Mouse (Mus musculus) MEL (cell line): Measurements from ENCODE around the gene Srf. TPM values are rescaled to one million over a fixed set of nuclear protein-coding genes. Genes with fewer than 3 reads are reported as not detected.

ENCODE experiments used
- polyA plus RNA-seq, 2 experiments: library from polyadenylated mRNA; stranded (reverse) in 1 of 2; unstranded in 1 of 2; fragments of >175 nt in 1 of 2; fragments of >200 nt in 1 of 2; gene quantifications; 2 replicates each; pipeline versions ENCODE4 v1.2.1 to v1.2.4; 2012; ENCODE audit warnings: low replicate concordance in 2 of 2, low read depth in 1 of 2; ENCODE audit not compliant: insufficient read length in 2 of 2, insufficient read depth in 1 of 2, missing spikeins in 1 of 2
- total RNA-seq: library from RNA; depleted of rRNA; stranded (reverse); fragments of 300-350 nt; gene quantifications from 2 replicates; pipeline ENCODE4 v1.2.3, GENCODE M21; 2012; rRNA removed

Gene Srf
- total and polyA plus RNA-seq, 3 experiments, result 43.9 to 114 TPM; not detected in 1

Other genes with a start within 250 kb of the Srf start
- gene Abcc10, start 227.8 kb downstream of the Srf start, total RNA-seq, result 2.8 and 4.0 TPM in 2 replicates
- gene Abcc10, start 227.8 kb downstream of the Srf start, polyA plus RNA-seq, result 1 to 10 TPM in 1 of 2 experiments, not detected in 1; 6.2 TPM
- 7.9 and 8.1 TPM in 2 replicates for gene Zfp318, start 172.4 kb downstream of the Srf start, total RNA-seq
- 10 to 100 TPM; 21.3 to 36.8 TPM for gene Zfp318, start 172.4 kb downstream of the Srf start, polyA plus RNA-seq
- gene Crip3, start 127.2 kb downstream of the Srf start, total RNA-seq, result not detected in 2 replicates
- not detected for gene Crip3, start 127.2 kb downstream of the Srf start, polyA plus RNA-seq
- not detected in 2 replicates for gene Slc22a7, start 117.7 kb downstream of the Srf start, total RNA-seq
- not detected for gene Slc22a7, start 117.7 kb downstream of the Srf start, polyA plus RNA-seq
- not detected in 2 replicates for gene Ttbk1, start 68.5 kb downstream of the Srf start, total RNA-seq
- under 1 TPM in 1 of 2 experiments, not detected in 1; 0.08 TPM for gene Ttbk1, start 68.5 kb downstream of the Srf start, polyA plus RNA-seq
- 37.2 and 40.8 TPM in 2 replicates for gene Dnph1, start 59.5 kb downstream of the Srf start, total RNA-seq
- gene Dnph1, start 59.5 kb downstream of the Srf start, polyA plus RNA-seq, result 10 to 100 TPM in 1 of 2 experiments, not detected in 1; 86.5 TPM
- gene Cul9, start 9.8 kb downstream of the Srf start, total RNA-seq, result 3.6 TPM in 2 replicates
- gene Cul9, start 9.8 kb downstream of the Srf start, polyA plus RNA-seq, result 10 to 100 TPM in 1 of 2 experiments, not detected in 1; 10.7 TPM
- 0.04 and 0.39 TPM in 2 replicates for gene Ptk7, start 73.3 kb upstream of the Srf start, total RNA-seq
- gene Ptk7, start 73.3 kb upstream of the Srf start, polyA plus RNA-seq, result under 1 TPM in 1 of 2 experiments, not detected in 1; 0.10 TPM
- 4.6 and 5.4 TPM in 2 replicates for gene Klc4, start 89.8 kb upstream of the Srf start, total RNA-seq
- gene Klc4, start 89.8 kb upstream of the Srf start, polyA plus RNA-seq, result 1 to 10 TPM in 1 of 2 experiments, not detected in 1; 9.5 TPM
- 224 and 237 TPM in 2 replicates for gene Mrpl2, start 90.1 kb upstream of the Srf start, total RNA-seq
- gene Mrpl2, start 90.1 kb upstream of the Srf start, polyA plus RNA-seq, result 100 to 1,000 TPM in 1 of 2 experiments, not detected in 1; 207 TPM
- gene Cul7, start 94.2 kb upstream of the Srf start, total RNA-seq, result 32.6 and 35.1 TPM in 2 replicates
- 10 to 100 TPM; 35.8 to 45.8 TPM for gene Cul7, start 94.2 kb upstream of the Srf start, polyA plus RNA-seq
- gene Rrp36, start 118.2 kb upstream of the Srf start, total RNA-seq, result 43.6 and 55.3 TPM in 2 replicates
- 10 to 100 TPM in 1 of 2 experiments, not detected in 1; 51.2 TPM for gene Rrp36, start 118.2 kb upstream of the Srf start, polyA plus RNA-seq
- 75.1 and 84.0 TPM in 2 replicates for gene Mea1, start 122.6 kb upstream of the Srf start, total RNA-seq
- gene Mea1, start 122.6 kb upstream of the Srf start, polyA plus RNA-seq, result 100 to 1,000 TPM in 1 of 2 experiments, not detected in 1; 124 TPM
- gene Klhdc3, start 124.7 kb upstream of the Srf start, total RNA-seq, result 93.6 and 95.0 TPM in 2 replicates
- 100 to 1,000 TPM in 1 of 2 experiments, not detected in 1; 203 TPM for gene Klhdc3, start 124.7 kb upstream of the Srf start, polyA plus RNA-seq
- 45.1 and 47.6 TPM in 2 replicates for gene Ppp2r5d, start 148.9 kb upstream of the Srf start, total RNA-seq
- gene Ppp2r5d, start 148.9 kb upstream of the Srf start, polyA plus RNA-seq, result 10 to 100 TPM; 80.4 to 82.9 TPM
- gene Pex6, start 155.3 kb upstream of the Srf start, total RNA-seq, result 17.7 and 23.0 TPM in 2 replicates
- 10 to 100 TPM in 1 of 2 experiments, not detected in 1; 31.2 TPM for gene Pex6, start 155.3 kb upstream of the Srf start, polyA plus RNA-seq
- gene Gnmt, start 173.0 kb upstream of the Srf start, total RNA-seq, result 0.23 and 0.62 TPM in 2 replicates
- gene Gnmt, start 173.0 kb upstream of the Srf start, polyA plus RNA-seq, result 1 to 10 TPM in 1 of 2 experiments, not detected in 1; 1.6 TPM
- gene Cnpy3, start 196.0 kb upstream of the Srf start, total RNA-seq, result 48.7 and 61.4 TPM in 2 replicates
- 10 to 100 TPM in 1 of 2 experiments, not detected in 1; 90.2 TPM for gene Cnpy3, start 196.0 kb upstream of the Srf start, polyA plus RNA-seq
- 1.7 and 2.0 TPM in 2 replicates for gene Ptcra, start 207.5 kb upstream of the Srf start, total RNA-seq
- gene Ptcra, start 207.5 kb upstream of the Srf start, polyA plus RNA-seq, result 1 to 10 TPM in 1 of 2 experiments, not detected in 1; 1.8 TPM
- gene 2310039H08Rik, start 216.5 kb upstream of the Srf start, total RNA-seq, result 41.3 and 42.2 TPM in 2 replicates
- gene 2310039H08Rik, start 216.5 kb upstream of the Srf start, polyA plus RNA-seq, result 10 to 100 TPM in 1 of 2 experiments, not detected in 1; 53.2 TPM
- gene Rpl7l1, start 226.5 kb upstream of the Srf start, total RNA-seq, result 152 and 166 TPM in 2 replicates
- 100 to 1,000 TPM; 174 to 342 TPM for gene Rpl7l1, start 226.5 kb upstream of the Srf start, polyA plus RNA-seq